Mouse (Mus musculus): ENCODE results near the gene Ipmk.

The Ipmk gene

GRCm38 (mm10) chr10:71347509-71347949 lies at the start of gene Ipmk:
Gene Ipmk (plus strand): TSS chr10:71347763.
- peak; percentile 88 to 92 for DNase-seq (ENCODE audit: low spot score in 2 of 2)

GRCm38 (mm10) chr10:71300161-71300560 lies 47.4 kb upstream of the Ipmk start:
- DNase-seq (ENCODE audit: low spot score in 2 of 2) = peak in 1 of 2 experiments; percentile 18

DNA sequence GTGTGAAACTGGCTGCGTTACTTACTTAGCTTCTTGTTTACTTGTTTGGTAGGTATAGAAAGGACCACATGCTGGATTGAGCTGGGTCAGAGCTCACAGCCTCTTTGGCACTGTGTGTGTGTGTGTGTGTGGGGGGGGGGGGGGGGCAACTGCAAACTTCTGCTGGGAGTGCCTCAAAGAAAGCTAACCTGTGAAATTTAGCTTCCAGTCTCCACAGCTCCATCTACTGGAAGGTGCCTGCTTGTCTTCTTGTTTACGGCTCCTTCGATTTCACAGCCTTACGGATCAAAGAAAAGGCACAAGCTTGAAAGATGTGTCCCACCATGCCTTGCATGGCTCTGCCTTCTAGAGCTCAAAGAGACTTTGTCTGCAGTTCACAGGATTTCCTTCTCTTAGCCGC lies 45.1 kb upstream of the Ipmk start:
- peak; percentile 49 to 65 for DNase-seq (ENCODE audit: low spot score in 2 of 2)

DNA sequence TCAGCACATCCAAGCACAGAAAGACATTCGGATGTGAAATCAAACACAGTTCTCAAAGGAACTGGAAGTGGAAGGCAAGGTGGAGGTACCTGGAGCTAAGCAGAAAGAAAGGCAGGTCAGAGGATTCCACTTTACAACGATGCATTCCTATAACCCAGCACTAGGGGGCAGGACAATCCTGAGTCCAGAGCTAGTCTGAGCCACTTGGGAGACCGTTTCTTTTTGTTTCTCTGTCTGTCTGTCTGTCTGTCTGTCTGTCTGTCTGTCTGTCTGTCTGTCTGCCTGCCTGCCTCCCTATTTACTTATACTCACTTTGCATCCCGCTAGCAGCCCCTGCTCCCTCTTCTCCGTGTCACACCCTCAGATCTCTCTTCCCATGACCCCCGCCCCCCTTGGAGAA lies 41.4 kb upstream of the Ipmk start:
- peak; percentile 24 to 64 for DNase-seq (ENCODE audit: low spot score in 2 of 2)

GRCm38 (mm10) chr10:71306759-71307158 lies 40.8 kb upstream of the Ipmk start:
- no peak for DNase-seq (ENCODE audit: low spot score in 2 of 2)

- no peak for DNase-seq (ENCODE audit: low spot score in 2 of 2)
These were observed 39.4 kb upstream of the Ipmk start for GRCm38 (mm10) chr10:71308199-71308598.

- no peak for DNase-seq (ENCODE audit: low spot score in 2 of 2)
These were observed 37.3 kb upstream of the Ipmk start for GRCm38 (mm10) chr10:71310288-71310687.

- DNase-seq (ENCODE audit: low spot score in 2 of 2) = no peak
These were observed 33.0 kb upstream of the Ipmk start for GRCm38 (mm10) chr10:71314596-71314995.

GRCm38 (mm10) chr10:71316056-71316455 lies 31.5 kb upstream of the Ipmk start:
- DNase-seq (ENCODE audit: low spot score in 2 of 2) = no peak

GRCm38 (mm10) chr10:71316497-71316896 lies 31.1 kb upstream of the Ipmk start:
- DNase-seq (ENCODE audit: low spot score in 2 of 2) = no peak

GRCm38 (mm10) chr10:71323669-71324068 lies 23.9 kb upstream of the Ipmk start:
- no peak for DNase-seq (ENCODE audit: low spot score in 2 of 2)

DNA sequence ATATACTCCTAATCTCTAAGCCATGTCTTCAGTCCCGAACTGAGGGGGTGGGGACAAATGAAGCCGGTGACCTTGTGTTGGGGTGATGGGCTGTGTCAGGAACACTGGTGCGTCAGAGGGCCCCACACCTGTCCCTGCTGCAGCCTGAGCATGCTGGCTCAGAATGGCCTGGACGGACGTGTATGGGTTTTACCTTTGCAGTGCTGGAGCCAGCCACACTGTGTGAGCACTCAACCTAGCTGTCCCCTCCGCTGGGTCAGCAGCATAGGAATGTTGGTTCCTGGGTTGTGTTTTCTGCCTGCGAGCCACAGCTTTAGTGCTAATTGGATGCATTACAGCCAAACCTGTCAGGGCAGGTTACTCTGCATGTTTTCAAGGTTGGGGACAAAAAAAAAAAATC lies 21.4 kb upstream of the Ipmk start:
- no peak for DNase-seq (ENCODE audit: low spot score in 2 of 2)

- DNase-seq (ENCODE audit: low spot score in 2 of 2) = peak; percentile 38 to 69
These were observed 20.8 kb upstream of the Ipmk start for GRCm38 (mm10) chr10:71326789-71327188.

GRCm38 (mm10) chr10:71327386-71327785 lies 20.2 kb upstream of the Ipmk start:
- DNase-seq (ENCODE audit: low spot score in 2 of 2) = no peak

DNA sequence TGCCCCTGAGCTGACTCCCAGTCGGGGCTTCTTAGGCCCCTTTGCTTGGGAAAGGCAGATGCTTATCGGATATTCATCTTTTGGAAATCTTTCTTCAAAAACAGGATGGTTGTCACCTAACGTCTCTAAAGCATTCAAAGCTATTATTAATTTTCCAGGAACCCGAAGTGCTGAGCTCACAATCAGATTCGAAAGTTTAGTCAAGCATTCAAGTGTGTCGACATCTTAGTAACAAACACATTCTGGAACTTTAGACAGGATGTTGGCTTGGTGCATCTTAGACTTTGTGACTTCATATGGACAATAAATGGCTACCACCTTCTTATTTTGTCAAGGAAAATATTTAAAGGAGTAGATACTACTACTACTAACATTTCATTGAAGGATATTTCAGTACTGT lies 19.2 kb upstream of the Ipmk start:
- no peak for DNase-seq (ENCODE audit: low spot score in 2 of 2)

- no peak for DNase-seq (ENCODE audit: low spot score in 2 of 2)
These were observed 18.7 kb upstream of the Ipmk start for GRCm38 (mm10) chr10:71328870-71329269.

DNA sequence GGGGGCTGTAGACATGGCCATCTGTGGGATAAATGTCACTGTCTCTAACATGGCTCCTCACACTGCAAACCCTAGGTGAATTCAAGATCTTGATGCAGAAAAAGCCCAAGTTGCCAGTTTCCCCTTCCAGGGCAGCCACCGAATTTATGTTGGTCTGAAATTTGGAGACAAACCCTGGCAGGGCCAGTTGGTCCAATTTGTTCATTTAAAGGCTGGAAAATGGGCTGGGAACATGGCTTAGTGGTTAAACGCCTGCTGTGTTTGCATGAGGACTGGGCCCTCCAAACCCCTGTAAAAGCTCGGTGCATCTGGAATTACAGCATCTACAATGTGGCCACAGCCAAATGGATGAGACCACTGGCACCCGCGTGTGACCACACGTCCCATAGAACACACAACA lies 18.3 kb upstream of the Ipmk start:
- no peak for DNase-seq (ENCODE audit: low spot score in 2 of 2)

DNA sequence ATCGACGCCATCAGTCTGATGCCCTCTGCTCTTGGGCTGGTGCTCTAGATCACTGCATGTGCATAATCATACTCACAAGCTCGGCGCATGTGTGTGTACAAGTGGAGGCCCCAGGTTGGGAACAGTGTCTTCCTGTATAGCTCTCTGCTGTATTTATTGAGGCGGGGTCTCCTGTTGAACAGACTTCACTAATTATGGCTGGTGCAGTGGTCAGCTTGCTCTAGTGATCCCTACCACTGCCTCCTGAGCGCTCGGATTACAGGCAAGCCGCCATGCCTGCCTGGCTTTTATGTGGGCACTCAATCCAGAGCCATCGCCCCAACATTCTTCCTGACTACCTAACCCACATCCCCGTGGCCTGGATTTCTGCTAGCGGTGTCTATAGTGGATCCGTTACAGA lies 17.5 kb upstream of the Ipmk start:
- no peak for DNase-seq (ENCODE audit: low spot score in 2 of 2)

GRCm38 (mm10) chr10:71331908-71332307 lies 15.7 kb upstream of the Ipmk start:
- DNase-seq (ENCODE audit: low spot score in 2 of 2) = no peak

- DNase-seq (ENCODE audit: low spot score in 2 of 2) = no peak
These were observed 15.2 kb upstream of the Ipmk start for GRCm38 (mm10) chr10:71332376-71332775.

- DNase-seq (ENCODE audit: low spot score in 2 of 2) = no peak
These were observed 14.7 kb upstream of the Ipmk start for GRCm38 (mm10) chr10:71332859-71333258.

DNA sequence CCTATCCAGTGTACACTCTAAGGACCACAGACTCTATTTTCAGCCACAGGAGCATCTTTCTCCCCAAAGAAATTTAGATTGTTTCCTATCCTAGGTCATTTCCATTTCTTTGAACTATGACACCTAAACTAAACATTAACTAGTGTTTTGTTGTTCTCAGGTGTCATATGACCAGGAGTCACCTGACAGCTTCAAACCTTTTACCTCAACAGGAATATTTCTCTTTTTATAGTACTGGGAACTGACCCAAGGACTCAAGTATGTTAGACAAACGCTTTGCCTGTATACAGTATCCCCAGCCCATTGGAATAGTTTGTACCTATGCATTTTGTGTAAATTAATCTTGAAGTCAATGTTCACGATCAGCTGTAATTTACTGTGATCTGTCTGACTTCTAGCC lies 9.8 kb upstream of the Ipmk start:
- DNase-seq (ENCODE audit: low spot score in 2 of 2) = no peak

- no peak for DNase-seq (ENCODE audit: low spot score in 2 of 2)
These were observed 9.2 kb upstream of the Ipmk start for GRCm38 (mm10) chr10:71338156-71338905.

DNA sequence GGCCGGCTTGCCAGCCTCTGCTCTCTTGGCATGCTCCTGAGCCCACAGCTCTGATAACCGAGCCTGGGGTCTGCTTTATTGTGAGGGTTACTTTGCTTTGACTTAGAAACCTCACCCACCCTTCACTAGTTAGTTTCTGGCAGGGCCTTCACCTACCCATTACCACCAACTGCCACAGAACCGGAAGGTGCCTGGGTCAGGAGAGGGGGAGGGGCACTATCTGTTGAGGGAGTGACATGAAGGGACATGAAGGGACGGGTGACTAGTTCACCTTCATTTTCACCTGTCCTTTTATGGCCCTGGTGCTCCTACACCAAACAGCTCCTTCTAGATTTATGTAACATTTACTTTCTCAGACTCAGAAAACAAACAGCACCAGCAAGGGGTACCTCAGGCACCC lies 8.1 kb upstream of the Ipmk start:
- no peak for DNase-seq (ENCODE audit: low spot score in 2 of 2)
